Mouse (Mus musculus): ENCODE measurements around the gene Acsl5. TPM values are rescaled to one million over a fixed set of nuclear protein-coding genes. Genes with fewer than 3 reads are reported as not detected.

The Acsl5 gene
- polyA plus RNA-seq, 1 experiment from 2014 or later: 24.2 TPM

- Histone ChIP-seq H3K4me1 (no peaks in the 10 kb centered on the region), H3K27ac (no peak overlapping the region), H3K9me3 (no peaks in the 10 kb centered on the region), H3K36me3 (peaks cover 23% of the 10 kb centered on the region), H3K27me3 (no peaks in the 10 kb centered on the region), H3K9ac (no peak overlapping the region), H3K4me3 (no peak overlapping the region), H3K4me2 (replicated peaks) (no peak overlapping the region)
- WGBS: 83% methylated on average over 2 of the region's 2 CpGs
- ATAC-seq (ENCODE audit: insufficient number of reproducible peaks, insufficient read depth, low FRiP score, low TSS enrichment): no peak
Observed at GRCm38 (mm10) chr19:55292210-55292850, 40.6 kb downstream of the Acsl5 start.

DNA sequence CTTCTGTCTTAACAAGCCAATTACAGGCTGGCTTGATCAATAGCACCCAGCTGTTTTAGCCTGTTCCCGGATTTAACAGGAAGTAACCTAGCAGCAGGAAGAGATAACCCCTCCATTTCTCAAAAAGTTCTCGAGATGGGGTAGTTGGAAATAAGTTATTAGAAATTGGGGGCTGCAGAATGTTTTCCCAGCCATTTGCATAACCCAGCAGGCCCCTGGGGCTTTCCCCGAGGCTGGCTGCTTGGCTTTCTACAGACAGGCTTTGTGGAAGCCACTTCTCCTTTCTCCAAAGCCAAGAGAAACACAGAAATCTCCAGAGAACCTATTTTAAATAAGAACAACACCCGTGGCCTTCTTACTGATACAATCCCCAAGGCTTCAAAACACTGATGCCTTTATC, 41.4 kb downstream of the Acsl5 start:
- Histone ChIP-seq H3K27me3 (no peaks in the 10 kb centered on the region), H3K27ac (no peak overlapping the region), H3K36me3 (peaks cover 31% of the 10 kb centered on the region), H3K9me3 (no peaks in the 10 kb centered on the region), H3K4me2 (replicated peaks) (no peak overlapping the region), H3K4me3 (no peak overlapping the region), H3K9ac (no peak overlapping the region), H3K4me1 (no peaks in the 10 kb centered on the region)
- 28% methylated on average over 4 of the region's 4 CpGs for WGBS
- ATAC-seq (ENCODE audit: insufficient number of reproducible peaks, insufficient read depth, low FRiP score, low TSS enrichment): no peak

- 93% methylated on average over 9 of the region's 9 CpGs for WGBS
- H3K4me1 ChIP-seq: no peaks in the 10 kb centered on the region
- no peaks in the 10 kb centered on the region for H3K9me3 ChIP-seq
- no peaks in the 10 kb centered on the region for H3K27me3 ChIP-seq
- H3K27ac ChIP-seq: no peak overlapping the region
- no peak overlapping the region for H3K9ac ChIP-seq
- no peak overlapping the region for H3K4me2 ChIP-seq (replicated peaks)
- no peak for ATAC-seq (ENCODE audit: insufficient number of reproducible peaks, insufficient read depth, low FRiP score, low TSS enrichment)
- H3K4me3 ChIP-seq: no peak overlapping the region
- peaks cover 34% of the 10 kb centered on the region for H3K36me3 ChIP-seq
Observed at GRCm38 (mm10) chr19:55295075-55295474, 43.3 kb downstream of the Acsl5 start.

DNA sequence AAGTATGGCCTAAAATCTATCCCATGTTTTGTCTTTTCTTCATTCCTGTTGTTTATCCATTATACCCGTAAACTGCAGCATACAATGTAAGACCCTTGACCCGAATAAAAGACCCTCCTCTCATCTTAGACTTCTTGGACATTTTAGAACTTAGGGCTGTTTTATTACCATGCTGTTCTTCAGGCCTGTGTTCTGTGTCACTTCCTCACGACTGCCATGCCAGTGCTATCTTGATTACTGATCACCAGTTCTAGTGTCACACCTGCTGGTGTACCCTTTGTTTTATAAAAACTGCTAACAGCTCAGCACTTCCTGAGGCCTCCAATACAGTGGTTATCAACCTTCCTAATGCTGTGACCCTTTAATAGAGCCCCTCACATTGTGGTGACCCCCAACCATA, 43.8 kb downstream of the Acsl5 start:
- no peak overlapping the region for H3K4me2 ChIP-seq (replicated peaks)
- no peak overlapping the region for H3K27ac ChIP-seq
- no peaks in the 10 kb centered on the region for H3K27me3 ChIP-seq
- no peak for ATAC-seq (ENCODE audit: insufficient number of reproducible peaks, insufficient read depth, low FRiP score, low TSS enrichment)
- H3K9me3 ChIP-seq: no peaks in the 10 kb centered on the region
- WGBS: 88% methylated on average over 3 of the region's 3 CpGs
- H3K36me3 ChIP-seq: peaks cover 34% of the 10 kb centered on the region
- H3K4me1 ChIP-seq: no peaks in the 10 kb centered on the region
- H3K9ac ChIP-seq: no peak overlapping the region
- H3K4me3 ChIP-seq: no peak overlapping the region

DNA sequence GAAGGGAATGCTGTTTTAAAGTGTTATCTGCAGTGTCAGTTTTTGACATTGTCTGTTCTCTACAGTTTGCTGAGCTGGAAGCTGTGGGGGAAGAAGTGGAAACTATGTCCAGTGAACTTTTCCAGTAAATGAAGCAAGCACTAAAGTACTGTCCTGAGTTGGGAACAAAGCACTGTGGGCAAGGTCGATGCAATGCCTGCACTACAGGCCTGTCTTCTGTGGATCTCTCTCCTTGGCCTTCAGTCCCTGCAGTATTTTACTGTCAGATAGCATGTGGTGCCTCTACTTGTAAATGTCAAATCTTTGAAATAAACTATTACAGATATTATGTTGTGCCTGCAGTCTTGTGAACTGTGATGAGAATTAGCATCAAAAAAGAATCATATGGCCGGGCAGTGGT, 44.6 kb downstream of the Acsl5 start:
- Histone ChIP-seq H3K27ac (no peak overlapping the region), H3K4me3 (no peak overlapping the region), H3K27me3 (no peaks in the 10 kb centered on the region), H3K9me3 (no peaks in the 10 kb centered on the region), H3K9ac (no peak overlapping the region), H3K4me2 (replicated peaks) (no peak overlapping the region), H3K4me1 (no peaks in the 10 kb centered on the region), H3K36me3 (peaks cover 40% of the 10 kb centered on the region)
- no peak for ATAC-seq (ENCODE audit: insufficient number of reproducible peaks, insufficient read depth, low FRiP score, low TSS enrichment)
- WGBS: 92% methylated on average over 2 of the region's 2 CpGs

GRCm38 (mm10) chr19:55297489-55297888, 45.8 kb downstream of the Acsl5 start:
- peaks cover 50% of the 10 kb centered on the region for H3K36me3 ChIP-seq
- H3K27ac ChIP-seq: no peak overlapping the region
- no peaks in the 10 kb centered on the region for H3K4me1 ChIP-seq
- no peaks in the 10 kb centered on the region for H3K27me3 ChIP-seq
- H3K4me2 ChIP-seq (replicated peaks): no peak overlapping the region
- WGBS: 86% methylated on average over 2 of the region's 2 CpGs
- H3K4me3 ChIP-seq: no peak overlapping the region
- H3K9ac ChIP-seq: no peak overlapping the region
- H3K9me3 ChIP-seq: no peaks in the 10 kb centered on the region
- ATAC-seq (ENCODE audit: insufficient number of reproducible peaks, insufficient read depth, low FRiP score, low TSS enrichment): no peak

GRCm38 (mm10) chr19:55297961-55298360, 46.2 kb downstream of the Acsl5 start:
- no peak for ATAC-seq (ENCODE audit: insufficient number of reproducible peaks, insufficient read depth, low FRiP score, low TSS enrichment)
- Histone ChIP-seq H3K9me3 (no peaks in the 10 kb centered on the region), H3K4me3 (no peak overlapping the region), H3K4me1 (no peaks in the 10 kb centered on the region), H3K36me3 (peaks cover 54% of the 10 kb centered on the region), H3K9ac (no peak overlapping the region), H3K4me2 (replicated peaks) (no peak overlapping the region), H3K27ac (no peak overlapping the region), H3K27me3 (no peaks in the 10 kb centered on the region)
- 87% methylated on average over 5 of the region's 5 CpGs for WGBS

GRCm38 (mm10) chr19:55299378-55299777, 47.6 kb downstream of the Acsl5 start:
- H3K4me1 ChIP-seq: no peaks in the 10 kb centered on the region
- H3K27me3 ChIP-seq: no peaks in the 10 kb centered on the region
- no peaks in the 10 kb centered on the region for H3K9me3 ChIP-seq
- no peak overlapping the region for H3K4me2 ChIP-seq (replicated peaks)
- H3K9ac ChIP-seq: no peak overlapping the region
- H3K27ac ChIP-seq: no peak overlapping the region
- H3K4me3 ChIP-seq: no peak overlapping the region
- WGBS: 100% methylated on average over 1 of the region's 1 CpGs
- H3K36me3 ChIP-seq: peaks cover 64% of the 10 kb centered on the region
- ATAC-seq (ENCODE audit: insufficient number of reproducible peaks, insufficient read depth, low FRiP score, low TSS enrichment): no peak

DNA sequence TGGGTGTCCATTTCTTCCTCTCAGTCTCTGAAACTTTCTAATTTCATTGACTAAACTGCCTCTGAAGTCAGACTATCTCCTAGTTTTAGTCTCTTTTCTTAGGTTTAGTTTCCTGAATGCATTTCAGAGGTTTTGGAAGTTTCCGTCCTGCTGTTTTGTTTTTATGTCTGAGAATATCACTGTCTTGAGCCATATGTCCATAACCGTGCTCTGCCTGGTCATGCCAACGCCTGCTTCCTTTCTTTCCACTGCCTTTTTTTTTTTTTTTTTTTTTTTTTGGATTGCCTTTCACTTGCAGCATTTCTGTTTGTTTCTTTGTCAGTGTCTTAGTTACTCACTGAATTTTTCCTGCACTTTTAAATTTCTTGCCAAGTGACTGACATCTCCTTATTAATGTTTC, 48.8 kb downstream of the Acsl5 start:
- no peaks in the 10 kb centered on the region for H3K4me1 ChIP-seq
- H3K9ac ChIP-seq: no peak overlapping the region
- H3K4me3 ChIP-seq: no peak overlapping the region
- H3K27me3 ChIP-seq: no peaks in the 10 kb centered on the region
- H3K36me3 ChIP-seq: peaks cover 56% of the 10 kb centered on the region
- H3K27ac ChIP-seq: no peak overlapping the region
- 93% methylated on average over 3 of the region's 3 CpGs for WGBS
- H3K9me3 ChIP-seq: no peaks in the 10 kb centered on the region
- H3K4me2 ChIP-seq (replicated peaks): no peak overlapping the region
- no peak for ATAC-seq (ENCODE audit: insufficient number of reproducible peaks, insufficient read depth, low FRiP score, low TSS enrichment)

GRCm38 (mm10) chr19:55305024-55305423, 53.3 kb downstream of the Acsl5 start:
- H3K36me3 ChIP-seq: peaks cover 59% of the 10 kb centered on the region
- no peak for ATAC-seq (ENCODE audit: insufficient number of reproducible peaks, insufficient read depth, low FRiP score, low TSS enrichment)
- H3K9me3 ChIP-seq: no peaks in the 10 kb centered on the region
- H3K9ac ChIP-seq: no peak overlapping the region
- H3K4me2 ChIP-seq (replicated peaks): no peak overlapping the region
- H3K4me3 ChIP-seq: no peak overlapping the region
- no peaks in the 10 kb centered on the region for H3K27me3 ChIP-seq
- H3K27ac ChIP-seq: no peak overlapping the region
- no peaks in the 10 kb centered on the region for H3K4me1 ChIP-seq

GRCm38 (mm10) chr19:55311874-55312273, 60.1 kb downstream of the Acsl5 start:
- peaks cover 42% of the 10 kb centered on the region for H3K36me3 ChIP-seq
- no peak overlapping the region for H3K27ac ChIP-seq
- H3K4me1 ChIP-seq: peaks cover 16% of the 10 kb centered on the region
- no peak overlapping the region for H3K4me2 ChIP-seq (replicated peaks)
- H3K27me3 ChIP-seq: no peaks in the 10 kb centered on the region
- H3K4me3 ChIP-seq: no peak overlapping the region
- H3K9me3 ChIP-seq: no peaks in the 10 kb centered on the region
- 91% methylated on average over 8 of the region's 8 CpGs for WGBS
- H3K9ac ChIP-seq: no peak overlapping the region
- no peak for ATAC-seq (ENCODE audit: insufficient number of reproducible peaks, insufficient read depth, low FRiP score, low TSS enrichment)

GRCm38 (mm10) chr19:55313649-55314048, 61.9 kb downstream of the Acsl5 start:
- Histone ChIP-seq H3K4me3 (no peak overlapping the region), H3K27ac (no peak overlapping the region), H3K9ac (no peak overlapping the region), H3K27me3 (no peaks in the 10 kb centered on the region), H3K9me3 (no peaks in the 10 kb centered on the region), H3K36me3 (peaks cover 32% of the 10 kb centered on the region), H3K4me1 (peaks cover 19% of the 10 kb centered on the region), H3K4me2 (replicated peaks) (no peak overlapping the region)
- WGBS: 95% methylated on average over 2 of the region's 2 CpGs
- ATAC-seq (ENCODE audit: insufficient number of reproducible peaks, insufficient read depth, low FRiP score, low TSS enrichment): no peak
